ENCODE assay signal across 15 mouse cellular contexts in the genomic region with DNA sequence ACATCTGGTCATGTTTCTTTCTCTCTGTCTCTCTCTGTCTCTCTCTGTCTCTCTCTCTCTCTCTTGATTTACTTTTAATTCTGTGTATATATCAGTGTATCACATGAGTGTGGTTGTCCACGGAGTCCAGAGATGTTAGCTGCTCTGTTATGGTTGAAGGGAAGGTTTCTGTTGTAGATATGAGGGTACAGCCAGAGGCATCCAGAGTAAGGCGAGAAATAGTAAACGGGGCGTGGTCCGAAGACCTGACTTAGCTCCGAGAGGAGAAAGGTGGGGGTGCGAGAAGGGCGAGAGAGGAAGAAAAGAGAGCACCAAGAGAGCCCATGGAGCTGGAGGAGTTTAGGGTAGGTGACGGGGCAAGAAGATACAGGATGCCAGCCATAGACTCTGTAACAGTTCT. TPM values are rescaled to one million over a fixed set of nuclear protein-coding genes. Genes with fewer than 3 reads are reported as not detected.
A peak's percentile ranks its signal among the peaks of the same experiment; 100 is the strongest.
DNase-seq lines count a peak whose midpoint lies in the region; ATAC-seq and TF ChIP-seq lines count a peak whose summit lies in the region.
"Had no signal": no experiment of that assay in that cellular context is flagged by ENCODE, and none has a peak within 500 bp of the region (broad histone marks: within the 10 kb centered on the region; RNA-seq: fewer than 3 reads in every experiment).

No protein-coding gene starts in this region.

- no peak for DNase-seq in heart, adult 11 months
- no peak for DNase-seq in lung, embryonic 14.5 days
- DNase-seq in lung, postnatal 14 days = no peak
- peak; percentile 28 for DNase-seq in liver
- DNase-seq in frontal cortex, postnatal 14 days (ENCODE audit: low spot score in 2 of 2) = no peak
- no peak for DNase-seq in testis, postnatal 10 days (ENCODE audit: low spot score)
- DNase-seq: adrenal gland, adult 8-10 months; cerebellum, postnatal 25 days; kidney, adult 9 months; right cerebral cortex, postnatal 25 days had no signal

- no peaks in the 10 kb centered on the region for H3K36me3 ChIP-seq in heart, embryonic 12.5 days
- no peaks in the 10 kb centered on the region for H3K36me3 ChIP-seq in lung, embryonic 14.5 days (ENCODE audit: insufficient read depth)
- no peaks in the 10 kb centered on the region for H3K36me3 ChIP-seq in stomach, embryonic 14.5 days (ENCODE audit: control insufficient read depth, insufficient read depth, low read length)
- H3K36me3 ChIP-seq: embryonic facial prominence, embryonic 13.5 days; midbrain, embryonic 13.5 days had no signal

- no peak for TF ChIP-seq CTCF in lung, embryonic 14.5 days (IDR thresholded peaks at IDR 0.05; ENCODE audit: low read depth)

- H3K4me1 ChIP-seq in heart, embryonic 12.5 days (replicated peaks) = peaks cover 21% of the 10 kb centered on the region
- H3K4me1 ChIP-seq in lung, embryonic 14.5 days (ENCODE audit: insufficient read depth) = no peaks in the 10 kb centered on the region
- peaks cover 15% of the 10 kb centered on the region; the same call in 1 of the 2 replicates for H3K4me1 ChIP-seq in stomach, embryonic 14.5 days (ENCODE audit: control insufficient read depth, insufficient read depth, low read length)
- H3K4me1 ChIP-seq: midbrain, embryonic 13.5 days had no signal

- peak overlapping the region; percentile 24; the same call in 1 of the 2 replicates for H3K4me2 ChIP-seq in heart, embryonic 12.5 days
- H3K4me2 ChIP-seq in lung, embryonic 14.5 days = peak overlapping the region; percentile 51
- H3K4me2 ChIP-seq in stomach, embryonic 14.5 days (replicated peaks; ENCODE audit: low read depth, low read length) = peak overlapping the region; percentile 18
- H3K4me2 ChIP-seq: embryonic facial prominence, embryonic 13.5 days; hindbrain, embryonic 14.5 days; midbrain, embryonic 13.5 days had no signal

- no peak for ATAC-seq in heart, embryonic 12.5 days (ENCODE audit: insufficient number of reproducible peaks, low FRiP score)
- peak; percentile 23; the same call in 1 of the 2 replicates for ATAC-seq in lung, embryonic 14.5 days (ENCODE audit: insufficient read depth)
- no peak for ATAC-seq in stomach, embryonic 14.5 days (ENCODE audit: insufficient number of reproducible peaks, insufficient read depth, low FRiP score, low read depth)
- ATAC-seq: midbrain, embryonic 13.5 days had no signal

- no peaks in the 10 kb centered on the region for H3K9me3 ChIP-seq in heart, embryonic 12.5 days (replicated peaks)
- no peaks in the 10 kb centered on the region for H3K9me3 ChIP-seq in lung, embryonic 14.5 days (ENCODE audit: low read depth, low read length)
- H3K9me3 ChIP-seq in stomach, embryonic 14.5 days (ENCODE audit: control insufficient read depth, low read depth, low read length) = no peaks in the 10 kb centered on the region
- H3K9me3 ChIP-seq: embryonic facial prominence, embryonic 13.5 days; midbrain, embryonic 13.5 days had no signal

- H3K4me3 ChIP-seq in heart, embryonic 12.5 days = no peak overlapping the region
- no peak overlapping the region for H3K4me3 ChIP-seq in lung, embryonic 14.5 days (ENCODE audit: low read depth, low read length)
- H3K4me3 ChIP-seq in stomach, embryonic 14.5 days (ENCODE audit: low read depth, low read length) = no peak overlapping the region
- H3K4me3 ChIP-seq: embryonic facial prominence, embryonic 13.5 days; midbrain, embryonic 13.5 days had no signal

- 56% methylated on average over 9 of the region's 9 CpGs for WGBS in heart, embryonic 12.5 days
- WGBS in lung, embryonic 14.5 days = 38% methylated on average over 9 of the region's 9 CpGs
- WGBS in stomach, embryonic 14.5 days = 56% methylated on average over 9 of the region's 9 CpGs

- no peak overlapping the region for H3K9ac ChIP-seq in heart, embryonic 12.5 days
- no peak overlapping the region for H3K9ac ChIP-seq in lung, embryonic 14.5 days
- no peak overlapping the region for H3K9ac ChIP-seq in stomach, embryonic 14.5 days (replicated peaks; ENCODE audit: low read depth, low read length)
- H3K9ac ChIP-seq: embryonic facial prominence, embryonic 13.5 days; hindbrain, embryonic 14.5 days; midbrain, embryonic 13.5 days had no signal

- peak overlapping the region; percentile 54; the same call in 1 of the 2 replicates for H3K27ac ChIP-seq in heart, embryonic 12.5 days (ENCODE audit: poor library complexity, severe bottlenecking)
- H3K27ac ChIP-seq in lung, embryonic 14.5 days (ENCODE audit: low read depth) = peak overlapping the region; percentile 55
- peak overlapping the region; percentile 75; the same call in 1 of the 2 replicates for H3K27ac ChIP-seq in stomach, embryonic 14.5 days (ENCODE audit: low read length)
- H3K27ac ChIP-seq: embryonic facial prominence, embryonic 13.5 days; hindbrain, embryonic 14.5 days; midbrain, embryonic 13.5 days had no signal

- H3K27me3 ChIP-seq in heart, embryonic 12.5 days (replicated peaks) = no peaks in the 10 kb centered on the region
- no peaks in the 10 kb centered on the region for H3K27me3 ChIP-seq in lung, embryonic 14.5 days (ENCODE audit: insufficient read depth, low read length)
- H3K27me3 ChIP-seq in stomach, embryonic 14.5 days (ENCODE audit: control insufficient read depth, insufficient read depth, low read length) = no peaks in the 10 kb centered on the region
- H3K27me3 ChIP-seq: midbrain, embryonic 13.5 days had no signal

RNA-seq across cellular contexts. Expression of a gene that starts 18.9 kb away (rescaled TPM):
- 20.0 and 20.3 TPM in 2 replicates for polyA plus RNA-seq in heart, embryonic 12.5 days (2016; fragmentation: Nextera tagmentation; extraction: Ambion mirVana)
- 34.4 TPM in 2 replicates for polyA plus RNA-seq in lung, embryonic 14.5 days (2014; fragmentation: Nextera tagmentation; extraction: Ambion mirVana)
- 39.3 and 40.2 TPM in 2 replicates for polyA plus RNA-seq in stomach, embryonic 14.5 days (2014; fragmentation: Nextera tagmentation; extraction: Ambion mirVana)

RNA-seq across cellular contexts. Expression of a gene that starts 30.4 kb away (rescaled TPM):
- 775 and 814 TPM in 2 replicates for polyA plus RNA-seq in heart, embryonic 12.5 days (2016; fragmentation: Nextera tagmentation; extraction: Ambion mirVana)
- polyA plus RNA-seq in lung, embryonic 14.5 days (2014; fragmentation: Nextera tagmentation; extraction: Ambion mirVana) = 327 and 365 TPM in 2 replicates
- 392 and 401 TPM in 2 replicates for polyA plus RNA-seq in stomach, embryonic 14.5 days (2014; fragmentation: Nextera tagmentation; extraction: Ambion mirVana)

RNA-seq across cellular contexts. Expression of a gene that starts 34.2 kb away (rescaled TPM):
- polyA plus RNA-seq in heart, embryonic 12.5 days (2016; fragmentation: Nextera tagmentation; extraction: Ambion mirVana) = 52.3 and 54.1 TPM in 2 replicates
- 62.7 and 63.0 TPM in 2 replicates for polyA plus RNA-seq in lung, embryonic 14.5 days (2014; fragmentation: Nextera tagmentation; extraction: Ambion mirVana)
- 68.6 and 73.6 TPM in 2 replicates for polyA plus RNA-seq in stomach, embryonic 14.5 days (2014; fragmentation: Nextera tagmentation; extraction: Ambion mirVana)
